Mouse (Mus musculus): Measurements from ENCODE around the gene Xrcc1. TPM values are rescaled to one million over a fixed set of nuclear protein-coding genes. Genes with fewer than 3 reads are reported as not detected.

The Xrcc1 gene
- total and polyA plus RNA-seq, 2 experiments from 2014 or later, result 41.9 to 51.8 TPM

- peaks cover 25% of the 10 kb centered on the region for H3K36me3 ChIP-seq (ENCODE audit: insufficient read depth, low read length)
- H3K4me2 ChIP-seq (ENCODE audit: low read depth, low read length, poor library complexity, severe bottlenecking), result no peak overlapping the region
- TF ChIP-seq CTCF (IDR thresholded peaks at IDR 0.05), result no peak
- ATAC-seq (ENCODE audit: low FRiP score) (no peak), DNase-seq (ENCODE audit: low spot score) (no peak)
- peaks cover 14% of the 10 kb centered on the region for H3K4me1 ChIP-seq (ENCODE audit: insufficient read depth, low read length)
- H3K27me3 ChIP-seq (ENCODE audit: insufficient read depth, low read length), result no peaks in the 10 kb centered on the region
- no peaks in the 10 kb centered on the region for H3K9me3 ChIP-seq (ENCODE audit: low read length)
- 85% methylated on average over 4 of the region's 4 CpGs for WGBS
- no peak overlapping the region for H3K4me3 ChIP-seq (ENCODE audit: low read depth, low read length)
- H3K27ac ChIP-seq (ENCODE audit: low read depth, low read length), result no peak overlapping the region
- H3K9ac ChIP-seq (replicated peaks; ENCODE audit: low read length, poor library complexity, severe bottlenecking), result no peak overlapping the region
Measured at GRCm38 (mm10) chr7:24537081-24537480, 9.0 kb upstream of the Xrcc1 start.

- no peak for DNase-seq (ENCODE audit: low spot score)
- no peak overlapping the region for H3K4me3 ChIP-seq (ENCODE audit: low read depth, low read length)
- no peak overlapping the region for H3K4me2 ChIP-seq (ENCODE audit: low read depth, low read length, poor library complexity, severe bottlenecking)
- no peaks in the 10 kb centered on the region for H3K27me3 ChIP-seq (ENCODE audit: insufficient read depth, low read length)
- peaks cover 25% of the 10 kb centered on the region for H3K36me3 ChIP-seq (ENCODE audit: insufficient read depth, low read length)
- H3K27ac ChIP-seq (ENCODE audit: low read depth, low read length), result no peak overlapping the region; the same call in 1 of the 2 replicates
- H3K9me3 ChIP-seq (ENCODE audit: low read length), result no peaks in the 10 kb centered on the region
- ATAC-seq (ENCODE audit: low FRiP score), result no peak
- no peak for TF ChIP-seq CTCF (IDR thresholded peaks at IDR 0.05)
- H3K9ac ChIP-seq (replicated peaks; ENCODE audit: low read length, poor library complexity, severe bottlenecking), result no peak overlapping the region
- H3K4me1 ChIP-seq (ENCODE audit: insufficient read depth, low read length), result peaks cover 9% of the 10 kb centered on the region; the same call in 1 of the 2 replicates
- WGBS, result 77% methylated on average over 5 of the region's 5 CpGs
Measured at GRCm38 (mm10) chr7:24537591-24537990, 8.5 kb upstream of the Xrcc1 start.

- Histone ChIP-seq H3K4me1 (ENCODE audit: insufficient read depth, low read length) (peaks cover 8% of the 10 kb centered on the region; the same call in 1 of the 2 replicates), H3K27me3 (ENCODE audit: insufficient read depth, low read length) (no peaks in the 10 kb centered on the region), H3K27ac (ENCODE audit: low read depth, low read length) (no peak overlapping the region), H3K4me3 (ENCODE audit: low read depth, low read length) (no peak overlapping the region), H3K9ac (replicated peaks; ENCODE audit: low read length, poor library complexity, severe bottlenecking) (no peak overlapping the region), H3K4me2 (ENCODE audit: low read depth, low read length, poor library complexity, severe bottlenecking) (no peak overlapping the region), H3K36me3 (ENCODE audit: insufficient read depth, low read length) (peaks cover 25% of the 10 kb centered on the region), H3K9me3 (ENCODE audit: low read length) (no peaks in the 10 kb centered on the region)
- peak; percentile 50 for TF ChIP-seq CTCF (IDR thresholded peaks at IDR 0.05)
- WGBS, result 39% methylated on average over 5 of the region's 5 CpGs
- ATAC-seq (ENCODE audit: low FRiP score) (no peak; the same call in 1 of the 2 replicates), DNase-seq (ENCODE audit: low spot score) (no peak)
Measured at GRCm38 (mm10) chr7:24538154-24538553, 7.9 kb upstream of the Xrcc1 start.

GRCm38 (mm10) chr7:24538701-24539100 lies 7.4 kb upstream of the Xrcc1 start:
- H3K36me3 ChIP-seq (ENCODE audit: insufficient read depth, low read length), result peaks cover 21% of the 10 kb centered on the region
- WGBS, result 81% methylated on average over 5 of the region's 5 CpGs
- H3K27me3 ChIP-seq (ENCODE audit: insufficient read depth, low read length), result no peaks in the 10 kb centered on the region
- H3K4me3 ChIP-seq (ENCODE audit: low read depth, low read length), result no peak overlapping the region
- H3K27ac ChIP-seq (ENCODE audit: low read depth, low read length), result no peak overlapping the region
- TF ChIP-seq CTCF (IDR thresholded peaks at IDR 0.05), result no peak
- H3K9me3 ChIP-seq (ENCODE audit: low read length), result no peaks in the 10 kb centered on the region
- H3K9ac ChIP-seq (replicated peaks; ENCODE audit: low read length, poor library complexity, severe bottlenecking), result no peak overlapping the region
- peaks cover 7% of the 10 kb centered on the region; the same call in 1 of the 2 replicates for H3K4me1 ChIP-seq (ENCODE audit: insufficient read depth, low read length)
- DNase-seq (ENCODE audit: low spot score), result no peak
- no peak for ATAC-seq (ENCODE audit: low FRiP score)
- H3K4me2 ChIP-seq (ENCODE audit: low read depth, low read length, poor library complexity, severe bottlenecking), result no peak overlapping the region

GRCm38 (mm10) chr7:24539686-24540085 lies 6.4 kb upstream of the Xrcc1 start:
- peaks cover 14% of the 10 kb centered on the region for H3K36me3 ChIP-seq (ENCODE audit: insufficient read depth, low read length)
- WGBS, result 95% methylated on average over 4 of the region's 4 CpGs
- no peak overlapping the region for H3K27ac ChIP-seq (ENCODE audit: low read depth, low read length)
- no peak overlapping the region for H3K9ac ChIP-seq (replicated peaks; ENCODE audit: low read length, poor library complexity, severe bottlenecking)
- H3K4me2 ChIP-seq (ENCODE audit: low read depth, low read length, poor library complexity, severe bottlenecking), result no peak overlapping the region
- no peak for ATAC-seq (ENCODE audit: low FRiP score)
- no peaks in the 10 kb centered on the region for H3K27me3 ChIP-seq (ENCODE audit: insufficient read depth, low read length)
- no peak for DNase-seq (ENCODE audit: low spot score)
- H3K4me1 ChIP-seq (ENCODE audit: insufficient read depth, low read length), result no peaks in the 10 kb centered on the region
- no peaks in the 10 kb centered on the region for H3K9me3 ChIP-seq (ENCODE audit: low read length)
- no peak overlapping the region for H3K4me3 ChIP-seq (ENCODE audit: low read depth, low read length)
- TF ChIP-seq CTCF (IDR thresholded peaks at IDR 0.05), result no peak

GRCm38 (mm10) chr7:24544506-24544905 lies 1.6 kb upstream of the Xrcc1 start:
- no peak overlapping the region for H3K27ac ChIP-seq (ENCODE audit: low read depth, low read length)
- ATAC-seq (ENCODE audit: low FRiP score) (no peak), DNase-seq (ENCODE audit: low spot score) (no peak)
- peak; percentile 38 for TF ChIP-seq CTCF (IDR thresholded peaks at IDR 0.05)
- H3K9me3 ChIP-seq (ENCODE audit: low read length), result no peaks in the 10 kb centered on the region
- WGBS, result 94% methylated on average over 2 of the region's 2 CpGs
- no peak overlapping the region for H3K9ac ChIP-seq (replicated peaks; ENCODE audit: low read length, poor library complexity, severe bottlenecking)
- H3K4me2 ChIP-seq (ENCODE audit: low read depth, low read length, poor library complexity, severe bottlenecking), result no peak overlapping the region
- no peaks in the 10 kb centered on the region for H3K27me3 ChIP-seq (ENCODE audit: insufficient read depth, low read length)
- peaks cover 8% of the 10 kb centered on the region; the same call in 1 of the 2 replicates for H3K4me1 ChIP-seq (ENCODE audit: insufficient read depth, low read length)
- no peak overlapping the region for H3K4me3 ChIP-seq (ENCODE audit: low read depth, low read length)
- H3K36me3 ChIP-seq (ENCODE audit: insufficient read depth, low read length), result no peaks in the 10 kb centered on the region
